Mouse (Mus musculus) C2C12 (cell line): Measurements from ENCODE around the gene Ttll1. TPM values are rescaled to one million over a fixed set of nuclear protein-coding genes. Genes with fewer than 3 reads are reported as not detected.
A peak's percentile ranks its signal among the peaks of the same experiment; 100 is the strongest.

Experiments
- H3K27me3 ChIP-seq: one replicate; pipeline ENCODE4 v1.6.1; 2011; ENCODE audit not compliant: control insufficient read depth, insufficient read depth, insufficient read length
- H3K36me3 ChIP-seq: one replicate; pipeline ENCODE4 v1.6.1; 2011; ENCODE audit not compliant: control insufficient read depth, insufficient read depth
- H3K4me3 ChIP-seq: one replicate; pipeline ENCODE4 v1.5.1; 2011; ENCODE audit warnings: mild to moderate bottlenecking, control low read depth; ENCODE audit not compliant: poor library complexity, insufficient read depth, severe bottlenecking
- H3K79me2 ChIP-seq: one replicate; pipeline ENCODE4 v1.6.1; 2011; ENCODE audit not compliant: control insufficient read depth, insufficient read depth
- H3K79me3 ChIP-seq: one replicate; pipeline ENCODE4 v1.6.1; 2011; ENCODE audit warnings: low read depth, control low read depth
- H3ac ChIP-seq: one replicate; pipeline ENCODE3; 2011; ENCODE audit warnings: low read depth; ENCODE audit not compliant: control insufficient read depth, insufficient read length
- CEBPB ChIP-seq: IDR thresholded peaks from one replicate; pipeline ENCODE4 v1.6.1; 2011; ENCODE audit warnings: low read depth, mild to moderate bottlenecking, control low read depth, moderate library complexity
- CTCF ChIP-seq: IDR thresholded peaks from one replicate; pipeline ENCODE4 v1.5.1; 2011; ENCODE audit not compliant: control insufficient read depth, insufficient read depth, insufficient read length
- FOSL1 ChIP-seq: IDR thresholded peaks from one replicate; pipeline ENCODE4 v1.8.0; 2011; ENCODE audit warnings: mild to moderate bottlenecking, low read length; ENCODE audit not compliant: poor library complexity, insufficient read depth, severe bottlenecking
- MAX ChIP-seq: IDR thresholded peaks from one replicate; pipeline ENCODE4 v1.6.1; 2011; ENCODE audit warnings: mild to moderate bottlenecking, control low read depth
- MYOD1 ChIP-seq: IDR thresholded peaks from one replicate; pipeline ENCODE4 v1.6.1; 2011; ENCODE audit warnings: low read depth; ENCODE audit not compliant: control insufficient read depth, insufficient read length
- MYOG ChIP-seq: IDR thresholded peaks from one replicate; pipeline ENCODE4 v1.6.1; 2011; ENCODE audit not compliant: control insufficient read depth, insufficient read length; ENCODE audit errors: extremely low read depth
- USF1 ChIP-seq: IDR thresholded peaks from one replicate; pipeline ENCODE4 v1.6.1; 2011; ENCODE audit warnings: low read depth, mild to moderate bottlenecking, control low read depth, moderate library complexity
- long read RNA-seq, 2 experiments: library from polyadenylated mRNA; unstranded; transcript quantifications; one replicate each; pipeline ENCODE4 v2.0.0; 2019 to 2020
- polyA plus RNA-seq: library from polyadenylated mRNA; unstranded; fragments of >200 nt; fragmentation: generic; extraction: Trizol; gene quantifications from one replicate; pipeline ENCODE4 v1.2.1, GENCODE M21; 2012; ENCODE audit warnings: missing spikeins

Ttll1 gene
- 28.5 TPM for polyA plus RNA-seq
- long read RNA-seq, experiment 1, transcript Ttll1-201 (12 exons, 2,060 nt), result major isoform, 52 of 61 reads
- long read RNA-seq, experiment 1, partial matches to known transcripts, result 4 of 61 reads
- long read RNA-seq, experiment 1, other reads (novel, unspliced or antisense), result 5 of 61 reads
- long read RNA-seq, experiment 2, transcript Ttll1-201 (12 exons, 2,060 nt), result major isoform, 238 of 273 reads
- long read RNA-seq, experiment 2, partial matches to known transcripts, result 3 of 273 reads
- long read RNA-seq, experiment 2, other reads (novel, unspliced or antisense), result 32 of 273 reads

- Histone ChIP-seq H3ac (peak within 1 kb of the TSS; percentile 48), H3K4me3 (peak within 1 kb of the TSS; percentile 58), H3K79me3 (no peaks in the 10 kb centered on the region), H3K27me3 (no peaks in the 10 kb centered on the region), H3K79me2 (peaks cover 21% of the 10 kb centered on the region), H3K36me3 (no peaks in the 10 kb centered on the region)
- no peak for TF ChIP-seq FOSL1
- peak; percentile 59 for TF ChIP-seq MAX
- no peak for TF ChIP-seq MYOD1
- TF ChIP-seq MYOG, result no peak
- no peak for TF ChIP-seq CTCF
- TF ChIP-seq CEBPB, result no peak
- TF ChIP-seq USF1, result no peak
Observed at GRCm38 (mm10) chr15:83510805-83511405, at the start of gene Ttll1. Gene Ttll1, minus strand, starts transcription at chr15:83510893.

GRCm38 (mm10) chr15:83555161-83555974 lies 44.7 kb upstream of the Ttll1 start:
- Histone ChIP-seq H3K36me3 (peaks cover 7% of the 10 kb centered on the region), H3K79me2 (peaks cover 10% of the 10 kb centered on the region), H3K4me3 (peak overlapping the region; percentile 76), H3K79me3 (peaks cover 4% of the 10 kb centered on the region), H3K27me3 (no peaks in the 10 kb centered on the region), H3ac (peak overlapping the region; percentile 93)
- TF ChIP-seq FOSL1 (no peak), CEBPB (no peak), USF1 (no peak), MYOD1 (no peak), MAX (no peak), MYOG (no peak), CTCF (no peak)

GRCm38 (mm10) chr15:83553831-83554230 lies 43.1 kb upstream of the Ttll1 start:
- TF ChIP-seq CTCF, result peak; percentile 18
- TF ChIP-seq MYOD1, result no peak
- Histone ChIP-seq H3K36me3 (peaks cover 20% of the 10 kb centered on the region), H3K79me2 (peaks cover 10% of the 10 kb centered on the region), H3K79me3 (peaks cover 4% of the 10 kb centered on the region), H3K27me3 (no peaks in the 10 kb centered on the region), H3ac (no peak overlapping the region), H3K4me3 (no peak overlapping the region)

DNA sequence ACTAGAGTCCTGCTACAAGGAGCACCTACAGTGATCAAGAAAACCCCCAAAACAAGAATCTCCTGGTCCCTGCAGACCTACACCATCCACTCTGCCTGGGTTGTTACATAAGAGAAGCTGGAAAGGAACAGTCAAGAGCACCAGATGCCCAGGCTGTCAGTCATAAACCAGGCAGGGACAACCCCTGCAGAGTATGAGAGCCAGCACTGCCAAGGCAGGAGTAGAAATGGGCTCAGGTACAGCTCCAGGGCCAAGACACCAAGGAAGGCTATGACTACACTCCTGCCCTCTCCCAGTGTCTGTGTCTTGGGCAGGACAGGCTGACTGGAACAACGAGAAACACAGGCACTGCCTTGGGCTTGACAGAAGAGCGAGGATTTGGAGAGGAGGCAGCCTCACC lies 39.4 kb upstream of the Ttll1 start:
- Histone ChIP-seq H3ac (no peak overlapping the region), H3K27me3 (no peaks in the 10 kb centered on the region), H3K79me3 (peaks cover 4% of the 10 kb centered on the region), H3K79me2 (peaks cover 8% of the 10 kb centered on the region), H3K36me3 (peaks cover 46% of the 10 kb centered on the region), H3K4me3 (no peak overlapping the region)
- no peak for TF ChIP-seq USF1
- no peak for TF ChIP-seq CEBPB
- TF ChIP-seq MYOG, result no peak
- TF ChIP-seq MYOD1, result no peak
- no peak for TF ChIP-seq FOSL1
- TF ChIP-seq CTCF, result no peak
- TF ChIP-seq MAX, result no peak

GRCm38 (mm10) chr15:83547144-83547543 lies 36.5 kb upstream of the Ttll1 start:
- Histone ChIP-seq H3K79me3 (no peaks in the 10 kb centered on the region), H3K36me3 (peaks cover 46% of the 10 kb centered on the region), H3K79me2 (no peaks in the 10 kb centered on the region), H3ac (no peak overlapping the region), H3K4me3 (no peak overlapping the region), H3K27me3 (no peaks in the 10 kb centered on the region)
- TF ChIP-seq CEBPB, result no peak
- TF ChIP-seq MYOG, result no peak
